Mouse (Mus musculus) myocyte (in vitro differentiated cells): ENCODE measurements around the gene Wdr95.

Experiments used
- E2F4 ChIP-seq: IDR thresholded peaks from one replicate; pipeline ENCODE4 v1.6.1; 2011; ENCODE audit warnings: mild to moderate bottlenecking, control low read depth, moderate library complexity; ENCODE audit not compliant: insufficient read depth
- MAX ChIP-seq: IDR thresholded peaks from one replicate; pipeline ENCODE4 v1.6.1; 2011; ENCODE audit warnings: low read depth, mild to moderate bottlenecking, control low read depth
- MYOG ChIP-seq, 3 experiments: IDR thresholded peaks; one replicate each; pipeline ENCODE4 v1.6.1; 2011; ENCODE audit warnings: control low read depth in 2 of 3, low read depth in 2 of 3, mild to moderate bottlenecking in 2 of 3; ENCODE audit not compliant: insufficient read length in 2 of 3, control insufficient read depth in 1 of 3, insufficient read depth in 1 of 3
- POLR2A ChIP-seq: IDR thresholded peaks from one replicate; pipeline ENCODE4 v1.6.1; 2011; ENCODE audit warnings: low read depth, mild to moderate bottlenecking, control low read depth, moderate library complexity; ENCODE audit not compliant: insufficient read length
- POLR2AphosphoS2 ChIP-seq: IDR thresholded peaks from one replicate; pipeline ENCODE4 v1.6.1; 2011; ENCODE audit warnings: low read depth, control low read depth; ENCODE audit not compliant: insufficient read length
- REST ChIP-seq: IDR thresholded peaks from one replicate; pipeline ENCODE4 v1.6.1; 2011; ENCODE audit warnings: mild to moderate bottlenecking, control low read depth, moderate library complexity; ENCODE audit not compliant: insufficient read depth, insufficient read length
- TCF12 ChIP-seq: IDR thresholded peaks from one replicate; pipeline ENCODE4 v1.6.1; 2011; ENCODE audit warnings: mild to moderate bottlenecking, control low read depth; ENCODE audit not compliant: poor library complexity, insufficient read depth, severe bottlenecking
- TCF3 ChIP-seq: IDR thresholded peaks from one replicate; pipeline ENCODE4 v1.6.1; 2011; ENCODE audit warnings: low read depth, control low read depth; ENCODE audit not compliant: insufficient read length
- USF1 ChIP-seq: IDR thresholded peaks from one replicate; pipeline ENCODE4 v1.6.1; 2011; ENCODE audit warnings: low read depth, mild to moderate bottlenecking, control low read depth, moderate library complexity

- TF ChIP-seq POLR2AphosphoS2 (no peak), TCF12 (no peak), USF1 (no peak), E2F4 (no peak), POLR2A (no peak), MAX (no peak), TCF3 (no peak), MYOG (IDR thresholded peaks at IDR 0.05; ENCODE audit: control insufficient read depth in 1 of 3, insufficient read depth in 1 of 3, insufficient read length in 2 of 3, low read depth in 2 of 3) (no peak), REST (no peak)
Measured at GRCm38 (mm10) chr5:149585910-149586309, 57.4 kb downstream of the Wdr95 start.
